Mouse (Mus musculus) midbrain, postnatal 0 days (tissue): ENCODE measurements around the gene Fndc9. TPM values are rescaled to one million over a fixed set of nuclear protein-coding genes. Genes with fewer than 3 reads are reported as not detected.

Experiments used
- ATAC-seq: fragments of 200-750 bp; cut with Nextera tagmentation; 2 replicates; pipeline ENCODE4 v1.8.0; 2017; ENCODE audit warnings: moderate number of reproducible peaks, mild to moderate bottlenecking, moderate TSS enrichment, moderate library complexity; ENCODE audit not compliant: low FRiP score
- DNase-seq: peaks from one replicate; pipeline ENCODE4 v3.0.0-alpha.2; 2015; ENCODE audit warnings: low spot score
- H3K27ac ChIP-seq: fragments of 300-500 bp; sonication (generic); 2 replicates; pipeline ENCODE4 v1.5.1; 2014; ENCODE audit warnings: low read depth, mild to moderate bottlenecking, low read length, mixed read lengths
- H3K27me3 ChIP-seq: fragments of 300-500 bp; sonication (generic); 2 replicates; pipeline ENCODE4 v1.6.1; 2014; ENCODE audit warnings: low read length, control low read depth, mixed read lengths; ENCODE audit not compliant: insufficient read depth
- H3K36me3 ChIP-seq: fragments of 300-500 bp; sonication (generic); 2 replicates; pipeline ENCODE4 v1.6.1; 2014; ENCODE audit warnings: low read length, control low read depth, mixed read lengths; ENCODE audit not compliant: insufficient read depth
- H3K4me1 ChIP-seq: fragments of 300-500 bp; sonication (generic); 2 replicates; pipeline ENCODE4 v1.6.1; 2014; ENCODE audit warnings: mild to moderate bottlenecking, control low read depth, antibody characterized with exemption, low read length, mixed read lengths; ENCODE audit not compliant: insufficient read depth
- H3K4me2 ChIP-seq: fragments of 300-500 bp; sonication (generic); 2 replicates; pipeline ENCODE4 v1.6.1; 2014; ENCODE audit warnings: low read depth, mild to moderate bottlenecking, low read length, mixed read lengths; ENCODE audit not compliant: poor library complexity, severe bottlenecking
- H3K4me3 ChIP-seq: fragments of 300-500 bp; sonication (generic); 2 replicates; pipeline ENCODE4 v1.5.1; 2014; ENCODE audit warnings: low read depth, mild to moderate bottlenecking, low read length, moderate library complexity
- H3K9ac ChIP-seq: fragments of 300-500 bp; sonication (generic); replicated peaks from 2 replicates; pipeline ENCODE4 v1.6.1; 2014; ENCODE audit warnings: mild to moderate bottlenecking, low read length, moderate library complexity, mixed read lengths; ENCODE audit not compliant: poor library complexity, severe bottlenecking
- H3K9me3 ChIP-seq: fragments of 300-500 bp; sonication (generic); 2 replicates; pipeline ENCODE4 v1.6.1; 2016; ENCODE audit warnings: low read length, control low read depth
- CTCF ChIP-seq: IDR thresholded peaks from 2 replicates; pipeline ENCODE4 v1.5.1; 2016; ENCODE audit warnings: antibody characterized with exemption, mild to moderate bottlenecking
- WGBS: fragments of 180-500 bp; shearing (Covaris S2); extraction: QIAGEN DNeasy Blood & Tissue Kit; methylation state at CpG from one replicate; pipeline ENCODE4 v1.1.7; 2014; 5-methylcytosine and 5-hydroxymethylcytosine counted together
- polyA plus RNA-seq: library from polyadenylated mRNA; unstranded; fragments of >200 nt; fragmentation: Nextera tagmentation; extraction: Ambion mirVana; gene quantifications from 2 replicates; pipeline ENCODE4 v1.2.1, GENCODE M21; 2015
- total RNA-seq: library from RNA; depleted of rRNA; stranded (reverse); fragments of >200 nt; gene quantifications from 2 replicates; pipeline ENCODE4 v1.2.3, GENCODE M21; 2014

Fndc9 gene
- total and polyA plus RNA-seq, 2 experiments from 2014 or later, result 12.2 to 18.9 TPM

DNA sequence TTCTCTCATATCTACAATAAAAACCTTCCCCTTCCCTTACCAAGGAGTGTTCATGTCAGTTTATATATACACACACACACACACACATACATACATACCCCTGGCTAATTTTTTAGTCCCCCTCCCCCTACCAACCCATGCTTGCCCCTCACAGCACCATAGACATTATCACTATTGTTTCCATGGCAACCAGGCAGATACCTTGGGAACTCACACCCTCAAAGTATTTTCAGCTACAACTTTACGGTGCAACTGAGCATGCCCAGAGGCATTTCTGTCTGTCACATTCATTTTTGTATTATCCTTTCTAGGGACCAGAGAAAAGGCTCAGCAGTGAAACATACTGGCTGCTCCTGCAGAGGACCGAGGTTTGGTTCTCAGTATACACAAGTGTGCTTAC is 15.1 kb upstream of the Fndc9 start:
- no peak overlapping the region for H3K4me3 ChIP-seq
- WGBS, result 29% methylated on average over 2 of the region's 2 CpGs
- no peak; the same call in 1 of the 2 replicates for TF ChIP-seq CTCF
- H3K4me2 ChIP-seq, result no peak overlapping the region
- no peaks in the 10 kb centered on the region for H3K27me3 ChIP-seq
- DNase-seq (peak; percentile 49), ATAC-seq (peak; percentile 25; the same call in 1 of the 2 replicates)
- H3K36me3 ChIP-seq, result peaks cover 32% of the 10 kb centered on the region
- no peaks in the 10 kb centered on the region for H3K9me3 ChIP-seq
- peaks cover 9% of the 10 kb centered on the region for H3K4me1 ChIP-seq
- no peak overlapping the region for H3K9ac ChIP-seq
- peak overlapping the region; percentile 84 for H3K27ac ChIP-seq

- Histone ChIP-seq H3K4me3 (no peak overlapping the region), H3K27me3 (no peaks in the 10 kb centered on the region), H3K9ac (no peak overlapping the region), H3K9me3 (no peaks in the 10 kb centered on the region), H3K4me2 (no peak overlapping the region), H3K27ac (no peak overlapping the region), H3K4me1 (peaks cover 9% of the 10 kb centered on the region; the same call in 1 of the 2 replicates), H3K36me3 (peaks cover 47% of the 10 kb centered on the region)
- DNase-seq (no peak), ATAC-seq (no peak)
- 71% methylated on average over 2 of the region's 2 CpGs for WGBS
- peak; percentile 64 for TF ChIP-seq CTCF
Observed at GRCm38 (mm10) chr11:46223575-46223974, 11.8 kb upstream of the Fndc9 start.

- 89% methylated on average over 5 of the region's 5 CpGs for WGBS
- Histone ChIP-seq H3K4me1 (no peaks in the 10 kb centered on the region), H3K9ac (no peak overlapping the region), H3K4me2 (no peak overlapping the region), H3K9me3 (no peaks in the 10 kb centered on the region), H3K27ac (no peak overlapping the region), H3K36me3 (peaks cover 53% of the 10 kb centered on the region), H3K4me3 (no peak overlapping the region), H3K27me3 (no peaks in the 10 kb centered on the region)
- TF ChIP-seq CTCF, result no peak
- no peak for DNase-seq
- ATAC-seq, result no peak
Observed at GRCm38 (mm10) chr11:46225345-46225744, 10.0 kb upstream of the Fndc9 start.

- ATAC-seq (no peak), DNase-seq (no peak)
- no peak for TF ChIP-seq CTCF
- WGBS, result 68% methylated on average over 6 of the region's 6 CpGs
- Histone ChIP-seq H3K4me2 (no peak overlapping the region), H3K36me3 (peaks cover 37% of the 10 kb centered on the region), H3K4me1 (no peaks in the 10 kb centered on the region), H3K27ac (no peak overlapping the region), H3K9me3 (no peaks in the 10 kb centered on the region), H3K4me3 (no peak overlapping the region), H3K27me3 (no peaks in the 10 kb centered on the region), H3K9ac (no peak overlapping the region)
Observed at GRCm38 (mm10) chr11:46230184-46230583, 5.1 kb upstream of the Fndc9 start.

- ATAC-seq, result no peak
- Histone ChIP-seq H3K27ac (no peak overlapping the region), H3K4me1 (no peaks in the 10 kb centered on the region), H3K27me3 (no peaks in the 10 kb centered on the region), H3K9ac (no peak overlapping the region), H3K36me3 (peaks cover 35% of the 10 kb centered on the region), H3K4me3 (no peak overlapping the region), H3K9me3 (no peaks in the 10 kb centered on the region), H3K4me2 (no peak overlapping the region)
- TF ChIP-seq CTCF, result no peak
- 84% methylated on average over 4 of the region's 4 CpGs for WGBS
- no peak for DNase-seq
Observed at GRCm38 (mm10) chr11:46232803-46233202, 2.5 kb upstream of the Fndc9 start.

GRCm38 (mm10) chr11:46233966-46234365 is 1.4 kb upstream of the Fndc9 start:
- peak; percentile 51 for DNase-seq
- 0 out of 2 replicates have a peak overlapping the region, but pooled peaks have one; percentile 32 for H3K27ac ChIP-seq
- H3K27me3 ChIP-seq, result no peaks in the 10 kb centered on the region
- H3K36me3 ChIP-seq, result peaks cover 41% of the 10 kb centered on the region
- TF ChIP-seq CTCF, result no peak
- no peak for ATAC-seq
- H3K4me2 ChIP-seq, result no peak overlapping the region
- WGBS, result 54% methylated on average over 4 of the region's 4 CpGs
- no peaks in the 10 kb centered on the region for H3K4me1 ChIP-seq
- no peak overlapping the region for H3K9ac ChIP-seq
- no peaks in the 10 kb centered on the region for H3K9me3 ChIP-seq
- no peak overlapping the region for H3K4me3 ChIP-seq
